Mouse (Mus musculus): Measurements from ENCODE around the gene Atg7. TPM values are rescaled to one million over a fixed set of nuclear protein-coding genes. Genes with fewer than 3 reads are reported as not detected.

The Atg7 gene
- polyA plus RNA-seq, 1 experiment from 2014 or later = 76.8 TPM

DNA sequence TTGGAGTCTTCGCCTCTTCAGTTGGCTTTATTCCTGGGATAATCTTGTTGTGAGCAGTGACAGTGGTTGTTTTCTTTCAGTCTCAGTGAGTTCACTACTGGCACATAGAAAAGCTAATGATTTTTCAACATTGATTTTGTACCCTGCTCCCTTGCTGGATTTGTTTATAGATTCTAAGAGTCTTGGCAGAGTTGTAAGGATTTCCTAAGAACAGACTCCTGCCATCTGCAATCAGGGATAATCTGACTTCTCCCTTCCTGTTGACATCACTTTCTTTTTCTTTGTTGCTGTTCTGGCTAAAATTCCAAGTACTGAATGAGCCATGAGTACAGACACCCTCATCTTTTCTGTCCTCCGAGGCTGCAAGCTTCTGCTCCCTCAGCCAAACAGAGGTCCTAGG is 20.8 kb downstream of the Atg7 start:
- Histone ChIP-seq H3K4me3 (ENCODE audit: inconsistent target) (no peak overlapping the region), H3K79me2 (ENCODE audit: inconsistent target) (peaks cover 87% of the 10 kb centered on the region), H3K36me3 (ENCODE audit: inconsistent target) (peaks cover 11% of the 10 kb centered on the region), H3K27ac (no peak overlapping the region)
- WGBS (ENCODE audit: missing documents) = 100% methylated on average over 2 of the region's 2 CpGs

DNA sequence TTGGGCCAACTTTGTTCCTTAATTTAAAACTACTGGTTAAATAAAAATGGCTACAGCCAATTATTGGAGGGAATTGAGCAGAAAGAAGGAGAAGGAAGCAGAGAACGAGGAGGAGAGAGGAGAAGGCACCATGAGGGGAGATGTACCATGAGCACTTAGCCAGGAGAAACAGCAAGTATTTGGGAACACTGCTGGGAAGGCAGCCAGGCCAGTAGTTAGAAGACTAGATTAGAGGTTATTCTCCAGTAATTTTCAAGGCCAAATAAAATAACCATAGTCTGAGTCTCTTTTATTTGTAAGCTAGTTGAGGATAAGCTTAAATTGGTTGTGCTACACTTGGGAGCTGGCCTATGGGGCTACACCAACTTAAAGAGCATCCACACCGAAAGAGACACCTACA is 21.8 kb downstream of the Atg7 start:
- H3K36me3 ChIP-seq (ENCODE audit: inconsistent target) = peaks cover 11% of the 10 kb centered on the region
- peaks cover 94% of the 10 kb centered on the region for H3K79me2 ChIP-seq (ENCODE audit: inconsistent target)
- 81% methylated on average over 2 of the region's 2 CpGs for WGBS (ENCODE audit: missing documents)
- no peak overlapping the region for H3K4me3 ChIP-seq (ENCODE audit: inconsistent target)
- no peak overlapping the region for H3K27ac ChIP-seq

DNA sequence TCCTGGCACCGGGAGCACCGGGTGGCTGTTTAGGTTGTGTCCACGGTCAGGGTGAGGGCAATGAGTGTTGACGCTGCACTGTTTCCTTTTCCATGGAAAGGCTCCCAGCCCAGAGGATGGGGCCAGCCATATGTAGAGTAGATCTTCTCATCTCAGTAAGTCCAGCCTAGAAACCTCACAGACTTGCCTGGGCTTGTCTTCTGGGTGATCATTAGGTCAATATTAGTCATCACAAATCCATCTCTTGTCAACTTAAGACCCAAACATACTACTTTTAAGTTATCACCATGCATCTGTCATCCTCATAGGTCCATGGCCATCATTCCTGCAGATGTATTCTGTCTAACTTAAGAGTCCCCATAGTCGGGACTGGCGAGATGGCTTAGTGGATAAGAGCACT is 24.6 kb downstream of the Atg7 start:
- Histone ChIP-seq H3K27ac (no peak overlapping the region), H3K36me3 (ENCODE audit: inconsistent target) (peaks cover 15% of the 10 kb centered on the region), H3K79me2 (ENCODE audit: inconsistent target) (peaks cover 87% of the 10 kb centered on the region), H3K4me3 (ENCODE audit: inconsistent target) (no peak overlapping the region)
- WGBS (ENCODE audit: missing documents) = 97% methylated on average over 5 of the region's 6 CpGs

DNA sequence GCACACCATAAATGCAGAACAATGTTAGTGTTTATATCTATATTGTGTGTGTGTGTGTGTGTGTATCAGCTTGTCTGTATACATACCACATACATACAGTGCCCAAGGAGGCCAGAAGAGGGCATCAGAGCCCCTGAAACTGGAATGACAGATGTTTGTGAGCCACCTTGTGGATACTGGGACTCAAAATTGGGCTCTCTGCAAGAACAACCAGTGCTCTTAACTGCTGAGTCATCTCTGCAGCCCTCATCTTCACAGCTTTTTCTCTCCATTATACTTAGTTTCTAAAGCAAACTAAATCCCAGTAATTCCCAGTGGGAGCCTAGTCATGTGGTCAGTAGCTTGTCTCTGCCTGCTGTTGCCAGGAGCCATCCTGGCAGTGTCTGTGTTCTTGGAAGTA is 31.9 kb downstream of the Atg7 start:
- H3K4me3 ChIP-seq (ENCODE audit: inconsistent target) = no peak overlapping the region
- no peak overlapping the region for H3K27ac ChIP-seq
- peaks cover 16% of the 10 kb centered on the region; the same call in 1 of the 2 replicates for H3K79me2 ChIP-seq (ENCODE audit: inconsistent target)
- H3K36me3 ChIP-seq (ENCODE audit: inconsistent target) = peaks cover 53% of the 10 kb centered on the region

DNA sequence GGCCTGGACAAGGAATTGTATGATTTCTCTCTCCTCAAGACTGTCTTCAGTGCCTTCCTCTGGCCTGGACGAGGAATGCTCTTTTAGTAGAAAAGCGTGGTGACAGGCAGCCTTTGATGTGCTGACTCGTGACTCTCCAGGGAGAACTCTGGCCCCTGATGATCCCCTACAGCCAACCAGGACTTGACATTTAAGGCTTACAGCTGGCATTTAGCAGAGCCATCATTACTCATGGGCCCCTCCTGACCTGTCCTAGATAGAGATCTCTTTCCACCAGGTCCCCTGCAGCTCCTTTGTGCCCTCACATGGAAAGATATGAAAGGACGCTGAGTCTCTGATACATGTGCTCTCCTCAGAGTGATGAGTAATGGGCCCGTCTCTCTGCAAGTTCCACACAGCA is 33.2 kb downstream of the Atg7 start:
- Histone ChIP-seq H3K27ac (no peak overlapping the region), H3K36me3 (ENCODE audit: inconsistent target) (peaks cover 66% of the 10 kb centered on the region), H3K79me2 (ENCODE audit: inconsistent target) (peaks cover 3% of the 10 kb centered on the region; the same call in 1 of the 2 replicates), H3K4me3 (ENCODE audit: inconsistent target) (no peak overlapping the region)
- WGBS (ENCODE audit: missing documents) = 93% methylated on average over 5 of the region's 5 CpGs

DNA sequence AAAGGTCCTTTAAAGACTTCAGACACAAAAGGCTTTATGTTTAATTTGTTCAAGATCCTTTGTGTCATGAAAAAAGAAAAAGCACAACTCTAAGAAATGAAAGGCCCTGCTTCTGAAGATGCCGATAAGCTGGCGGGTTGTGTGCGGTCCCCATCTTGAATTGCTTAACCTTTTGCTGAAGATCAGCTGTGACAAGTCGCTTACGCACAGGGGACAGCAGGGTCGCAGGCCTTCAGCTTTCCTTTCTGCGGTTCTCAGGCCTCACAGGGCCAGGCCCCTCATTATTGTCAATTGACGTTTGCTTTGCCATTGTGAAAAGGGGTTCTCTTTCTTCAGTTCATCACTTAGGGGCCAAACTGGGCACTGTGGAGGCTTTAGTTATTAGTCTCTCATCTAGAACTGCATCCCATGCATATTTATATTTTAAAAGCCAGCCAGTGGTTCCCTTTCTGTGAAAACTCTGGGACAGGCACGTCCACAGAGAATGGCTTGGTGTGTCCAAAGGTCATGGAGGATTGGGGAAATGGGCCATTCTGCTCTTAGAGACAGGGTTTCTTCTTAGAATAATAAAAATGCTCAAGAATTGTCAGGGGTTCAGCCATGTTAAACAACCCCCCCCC is 39.3 kb downstream of the Atg7 start:
- no peak overlapping the region for H3K27ac ChIP-seq
- H3K36me3 ChIP-seq (ENCODE audit: inconsistent target) = peaks cover 73% of the 10 kb centered on the region
- no peak overlapping the region for H3K4me3 ChIP-seq (ENCODE audit: inconsistent target)
- 98% methylated on average over 9 of the region's 9 CpGs for WGBS (ENCODE audit: missing documents)
- no peaks in the 10 kb centered on the region for H3K79me2 ChIP-seq (ENCODE audit: inconsistent target)

DNA sequence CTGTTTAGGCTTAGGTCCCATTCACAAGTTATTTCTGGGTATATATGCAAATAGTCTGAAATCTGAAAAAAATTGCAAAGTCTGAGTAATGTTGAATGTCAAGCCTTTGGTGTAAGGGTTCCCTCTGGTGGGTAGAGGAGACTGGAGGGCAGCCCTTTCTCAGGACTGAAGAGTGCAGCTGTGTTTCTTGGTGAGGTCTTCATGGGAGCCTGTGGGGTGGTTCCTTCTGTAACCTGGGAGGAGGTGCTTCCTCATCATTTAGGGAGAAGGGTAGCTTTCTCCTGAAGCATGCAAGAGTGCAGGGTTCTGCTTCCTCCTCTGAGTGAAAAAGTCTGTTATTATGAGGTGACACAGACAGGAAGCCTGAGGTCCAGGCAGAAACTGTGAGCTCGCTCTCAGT is 40.8 kb downstream of the Atg7 start:
- WGBS (ENCODE audit: missing documents) = 80% methylated on average over 1 of the region's 1 CpGs

DNA sequence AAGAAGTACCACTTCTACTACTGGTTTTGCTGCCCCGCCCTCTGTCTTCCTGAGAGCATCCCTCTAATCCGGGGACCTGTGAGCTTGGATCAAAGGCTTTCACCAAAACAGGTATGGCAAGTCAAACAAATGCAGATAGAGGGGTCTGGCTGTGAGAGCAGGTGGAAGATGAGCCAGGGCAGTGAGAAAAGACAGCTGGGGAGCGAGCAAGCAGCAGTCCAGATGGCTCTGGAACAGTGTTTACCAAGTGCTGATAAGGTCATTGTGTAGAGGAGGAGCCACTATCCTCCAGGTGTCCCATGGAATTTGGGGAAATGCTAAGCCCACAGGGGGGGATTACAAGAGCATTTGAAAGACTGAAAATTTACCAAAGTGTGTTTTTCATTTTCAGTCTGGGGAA is 41.5 kb downstream of the Atg7 start:
- H3K27ac ChIP-seq = no peak overlapping the region
- no peaks in the 10 kb centered on the region for H3K79me2 ChIP-seq (ENCODE audit: inconsistent target)
- 82% methylated on average over 3 of the region's 3 CpGs for WGBS (ENCODE audit: missing documents)
- H3K4me3 ChIP-seq (ENCODE audit: inconsistent target) = no peak overlapping the region
- peaks cover 75% of the 10 kb centered on the region for H3K36me3 ChIP-seq (ENCODE audit: inconsistent target)

More for the DNA sequence above, 40.8 kb downstream of the Atg7 start:
- Histone ChIP-seq H3K36me3 (ENCODE audit: inconsistent target) (peaks cover 75% of the 10 kb centered on the region), H3K27ac (no peak overlapping the region), H3K4me3 (ENCODE audit: inconsistent target) (no peak overlapping the region), H3K79me2 (ENCODE audit: inconsistent target) (no peaks in the 10 kb centered on the region)

DNA sequence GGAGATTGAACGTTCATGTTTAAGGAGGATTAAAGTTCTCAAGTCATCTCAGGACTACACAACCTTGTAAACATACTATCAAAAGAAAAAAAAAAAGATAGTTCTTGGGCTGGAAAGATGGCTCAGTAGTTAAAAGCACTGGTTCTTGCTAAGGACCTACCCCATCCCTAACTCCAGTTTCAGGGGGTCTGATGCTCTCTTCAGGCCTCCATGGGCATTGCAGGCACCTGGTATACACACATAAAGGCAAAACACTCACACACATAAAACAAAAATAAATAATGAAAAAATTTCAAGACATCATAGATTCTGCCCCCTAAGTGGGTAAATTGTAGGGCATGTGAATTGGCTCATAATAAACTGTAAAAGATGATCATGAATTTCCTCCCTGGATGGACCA is 42.5 kb downstream of the Atg7 start:
- Histone ChIP-seq H3K4me3 (ENCODE audit: inconsistent target) (no peak overlapping the region), H3K79me2 (ENCODE audit: inconsistent target) (no peaks in the 10 kb centered on the region), H3K27ac (no peak overlapping the region), H3K36me3 (ENCODE audit: inconsistent target) (peaks cover 73% of the 10 kb centered on the region)
- 100% methylated on average over 1 of the region's 1 CpGs for WGBS (ENCODE audit: missing documents)

DNA sequence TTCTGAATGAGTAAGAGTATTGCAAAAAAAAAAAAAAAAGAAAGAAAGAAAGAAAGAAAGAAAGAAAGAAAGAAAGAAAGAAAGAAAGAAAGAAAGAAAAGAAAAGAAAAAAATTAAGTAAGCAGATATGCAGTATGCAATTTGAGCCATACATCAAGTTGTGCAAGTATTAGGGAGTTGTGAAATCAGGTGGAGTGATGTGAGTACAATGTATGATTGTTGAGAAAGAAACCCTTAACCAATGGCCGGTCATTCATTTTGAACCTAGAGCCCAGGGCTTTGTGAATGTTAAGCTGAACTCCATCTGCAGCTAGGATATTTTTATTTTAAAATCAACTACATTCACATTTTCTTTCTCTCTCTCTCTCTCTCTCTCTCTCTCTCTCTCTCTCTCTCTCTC is 44.1 kb downstream of the Atg7 start:
- Histone ChIP-seq H3K36me3 (ENCODE audit: inconsistent target) (peaks cover 74% of the 10 kb centered on the region), H3K27ac (no peak overlapping the region), H3K4me3 (ENCODE audit: inconsistent target) (no peak overlapping the region), H3K79me2 (ENCODE audit: inconsistent target) (no peaks in the 10 kb centered on the region)
- WGBS (ENCODE audit: missing documents) = 43% methylated on average over 1 of the region's 1 CpGs

DNA sequence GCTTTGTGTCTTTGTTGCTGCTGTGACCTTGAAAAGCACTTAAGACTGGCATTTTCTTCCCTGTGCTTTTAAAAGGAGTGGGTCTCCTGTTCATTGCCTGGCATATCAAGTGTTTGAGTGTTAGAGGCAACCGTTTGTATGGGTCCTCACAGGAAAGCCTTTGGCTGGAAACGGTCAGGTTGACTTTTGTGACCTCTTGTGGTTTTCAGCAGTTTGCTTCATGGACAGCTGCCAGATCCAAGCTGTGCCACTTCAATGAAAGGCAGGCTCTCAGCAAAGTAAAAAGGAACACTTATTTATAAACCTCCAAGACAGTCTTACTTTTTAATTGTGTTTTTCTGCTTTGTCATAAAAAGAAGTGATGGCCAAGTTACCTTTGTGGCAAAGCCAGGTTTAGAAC is 47.8 kb downstream of the Atg7 start:
- Histone ChIP-seq H3K4me3 (ENCODE audit: inconsistent target) (no peak overlapping the region), H3K79me2 (ENCODE audit: inconsistent target) (no peaks in the 10 kb centered on the region), H3K27ac (no peak overlapping the region), H3K36me3 (ENCODE audit: inconsistent target) (peaks cover 83% of the 10 kb centered on the region)
- WGBS (ENCODE audit: missing documents) = 26% methylated on average over 2 of the region's 2 CpGs

DNA sequence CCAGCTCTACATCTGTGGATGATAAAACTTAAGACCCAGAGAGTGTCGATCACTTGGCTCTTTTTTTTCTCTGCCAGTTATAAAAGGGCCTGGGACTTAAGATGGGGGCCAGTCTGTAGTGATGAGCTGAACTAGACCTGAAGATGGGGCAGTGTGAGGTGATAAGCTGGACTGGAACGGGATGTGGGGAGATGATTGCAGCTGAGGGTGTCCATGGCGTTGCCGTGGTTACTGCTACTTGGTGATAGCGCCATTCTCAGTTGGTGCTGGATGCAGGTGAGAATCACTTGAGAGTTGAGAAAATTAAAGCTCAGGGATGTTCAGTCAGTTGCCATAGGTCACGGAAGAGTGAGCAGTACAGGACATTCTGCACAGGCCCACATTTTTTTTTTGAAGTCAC is 48.6 kb downstream of the Atg7 start:
- WGBS (ENCODE audit: missing documents) = 90% methylated on average over 6 of the region's 6 CpGs
- no peaks in the 10 kb centered on the region for H3K79me2 ChIP-seq (ENCODE audit: inconsistent target)
- no peak overlapping the region for H3K4me3 ChIP-seq (ENCODE audit: inconsistent target)
- peaks cover 82% of the 10 kb centered on the region for H3K36me3 ChIP-seq (ENCODE audit: inconsistent target)
- no peak overlapping the region for H3K27ac ChIP-seq

DNA sequence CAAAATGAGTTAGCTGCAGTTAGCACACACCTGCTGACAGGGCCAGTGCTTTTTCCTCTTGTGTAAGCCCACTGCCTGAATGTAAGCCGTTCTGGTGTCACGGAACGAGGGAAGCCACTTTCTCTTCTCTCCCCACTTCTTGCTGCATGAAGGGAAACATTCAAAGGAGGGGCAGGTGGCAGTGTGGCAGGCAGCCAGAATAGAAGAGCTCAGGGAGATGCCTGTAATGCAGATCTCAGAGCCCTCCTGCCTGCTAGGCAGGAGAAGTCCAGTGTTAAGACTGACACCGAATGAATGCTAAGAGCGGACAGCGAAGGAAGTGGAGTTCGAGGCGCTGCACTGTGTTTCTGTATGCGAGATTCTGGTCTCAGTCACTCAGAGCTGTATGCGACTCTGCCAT is 49.8 kb downstream of the Atg7 start:
- Histone ChIP-seq H3K36me3 (ENCODE audit: inconsistent target) (peaks cover 84% of the 10 kb centered on the region), H3K79me2 (ENCODE audit: inconsistent target) (no peaks in the 10 kb centered on the region), H3K27ac (no peak overlapping the region), H3K4me3 (ENCODE audit: inconsistent target) (no peak overlapping the region)
- WGBS (ENCODE audit: missing documents) = 77% methylated on average over 10 of the region's 10 CpGs

DNA sequence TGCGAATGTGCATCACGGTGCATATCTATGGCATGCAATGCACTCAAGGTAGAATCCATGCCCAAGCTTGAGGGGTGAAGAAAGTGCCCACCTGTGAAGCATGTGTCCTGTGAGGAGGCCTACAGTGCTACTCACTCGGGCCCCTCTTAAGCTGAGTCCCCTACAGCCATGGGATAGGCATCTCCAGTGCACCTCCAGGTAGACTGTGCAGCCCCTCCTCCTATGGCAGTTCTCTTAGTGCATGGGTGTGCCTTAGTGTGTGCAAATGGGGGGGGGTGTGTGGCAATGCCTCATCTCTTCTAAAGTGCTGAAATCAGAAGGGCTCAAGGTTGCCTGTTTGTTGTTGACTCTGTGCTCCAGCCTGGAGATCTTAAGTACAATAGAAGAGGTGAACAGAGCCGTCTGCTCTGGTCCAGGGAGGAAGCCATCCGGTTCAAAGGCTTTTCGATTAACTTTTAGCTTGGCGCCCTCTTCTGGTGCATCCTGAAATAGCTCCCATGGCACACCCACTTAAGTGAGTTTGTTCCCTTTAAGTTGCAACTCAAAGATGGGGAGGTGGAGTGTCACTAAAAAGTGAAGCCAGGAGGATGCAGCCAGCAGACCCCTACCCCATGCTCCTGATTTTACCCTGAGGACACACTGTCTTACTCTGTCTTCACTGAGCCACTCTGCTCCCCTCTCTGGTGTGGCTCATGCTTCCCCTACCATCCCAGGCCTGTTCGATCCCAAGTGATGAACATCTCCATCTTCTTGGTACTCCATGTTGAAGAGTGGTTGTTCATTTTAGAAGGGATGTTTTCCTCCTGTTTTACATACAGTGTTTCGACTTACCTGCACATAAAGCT is 55.0 kb downstream of the Atg7 start:
- Histone ChIP-seq H3K4me3 (ENCODE audit: inconsistent target) (no peak overlapping the region), H3K36me3 (ENCODE audit: inconsistent target) (peaks cover 77% of the 10 kb centered on the region), H3K79me2 (ENCODE audit: inconsistent target) (no peaks in the 10 kb centered on the region), H3K27ac (no peak overlapping the region)
- 49% methylated on average over 9 of the region's 9 CpGs for WGBS (ENCODE audit: missing documents)

DNA sequence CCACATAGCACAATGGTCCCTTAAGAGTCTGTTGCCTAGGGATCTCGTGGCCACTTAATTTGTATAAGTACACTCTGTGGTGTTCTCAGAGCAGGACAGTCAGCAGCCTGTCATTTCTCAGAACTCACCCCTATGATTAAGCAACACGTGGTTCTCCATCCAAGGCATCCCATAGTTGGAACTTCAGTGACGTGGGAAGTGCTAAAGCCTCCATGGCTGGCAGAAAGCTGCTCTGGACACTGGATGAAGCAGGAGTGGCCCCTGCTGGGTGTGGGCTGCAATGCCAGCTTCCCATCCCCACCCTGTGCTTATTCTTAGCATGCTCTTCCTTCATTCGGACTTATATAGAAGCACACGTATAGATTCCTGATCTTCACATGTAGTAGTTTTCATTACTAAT is 55.7 kb downstream of the Atg7 start:
- Histone ChIP-seq H3K4me3 (ENCODE audit: inconsistent target) (no peak overlapping the region), H3K27ac (no peak overlapping the region), H3K79me2 (ENCODE audit: inconsistent target) (no peaks in the 10 kb centered on the region), H3K36me3 (ENCODE audit: inconsistent target) (peaks cover 77% of the 10 kb centered on the region)
- 85% methylated on average over 5 of the region's 5 CpGs for WGBS (ENCODE audit: missing documents)

All from macrophage (primary cell).